In the genomic region with DNA sequence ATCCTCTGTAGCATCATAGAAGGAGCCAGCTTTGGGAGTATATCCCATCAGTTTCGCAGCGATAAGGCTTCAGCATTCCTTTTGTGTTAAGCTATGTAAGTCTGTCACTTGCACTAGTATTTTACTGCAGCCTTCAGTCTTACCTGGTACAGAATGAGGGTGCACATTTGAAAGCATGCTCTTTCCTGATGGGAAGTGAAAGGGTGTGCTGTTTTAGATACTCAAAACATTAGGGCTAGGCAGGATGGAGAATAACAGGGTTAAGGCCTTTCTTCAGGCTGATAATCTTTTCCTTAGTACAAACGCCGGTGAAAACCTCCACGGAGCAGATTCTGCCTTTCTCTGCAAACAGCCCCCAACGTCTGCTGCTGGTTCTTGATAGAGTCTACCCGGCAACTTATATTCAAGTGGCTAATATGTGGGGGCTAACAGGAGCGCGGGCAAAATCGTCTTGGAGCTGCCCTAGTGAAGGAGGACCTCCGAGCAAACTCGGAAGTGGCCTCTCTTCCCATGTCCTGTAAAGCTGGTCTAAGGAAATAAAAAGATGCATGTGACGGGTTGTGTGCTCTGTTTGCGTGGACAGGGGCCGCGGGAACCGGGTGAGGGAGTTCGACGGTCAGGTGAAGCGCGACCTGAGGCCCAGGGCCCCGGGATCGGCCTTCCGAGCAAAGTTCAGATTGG, we compare ENCODE assay signal across 8 mouse cellular contexts. TPM values are rescaled to one million over a fixed set of nuclear protein-coding genes. Genes with fewer than 3 reads are reported as not detected.
DNase-seq lines count a peak whose midpoint lies in the region; ATAC-seq and TF ChIP-seq lines count a peak whose summit lies in the region.

No protein-coding gene starts in this region.

- WGBS in kidney, adult 2 months: 7% methylated on average over 24 of the region's 24 CpGs
- 6% methylated on average over 24 of the region's 24 CpGs for WGBS in forebrain, postnatal 0 days
- WGBS in liver, embryonic 16.5 days (ENCODE audit: insufficient replicate concordance): 8% methylated on average over 24 of the region's 24 CpGs

- peak; percentile 50 for ATAC-seq in forebrain, postnatal 0 days
- ATAC-seq in liver, embryonic 16.5 days (ENCODE audit: low read depth): no peak

- H3K9me3 ChIP-seq in forebrain, postnatal 0 days (ENCODE audit: low read length): no peaks in the 10 kb centered on the region
- no peaks in the 10 kb centered on the region for H3K9me3 ChIP-seq in liver, embryonic 16.5 days (replicated peaks; ENCODE audit: control insufficient read depth, low read length)

- H3K9ac ChIP-seq in forebrain, postnatal 0 days: peak overlapping the region; percentile 76
- peak overlapping the region; percentile 81 for H3K9ac ChIP-seq in liver, embryonic 16.5 days (ENCODE audit: low read depth, low read length)

- peaks cover 9% of the 10 kb centered on the region; the same call in 1 of the 2 replicates for H3K4me1 ChIP-seq in kidney, adult 2 months (ENCODE audit: control insufficient read depth, insufficient read depth, low read length)
- H3K4me1 ChIP-seq in forebrain, postnatal 0 days (ENCODE audit: insufficient read depth): peaks cover 10% of the 10 kb centered on the region
- peaks cover 16% of the 10 kb centered on the region for H3K4me1 ChIP-seq in liver, embryonic 16.5 days (ENCODE audit: control insufficient read depth, low read depth, low read length)

- H3K27me3 ChIP-seq in kidney, adult 2 months (replicated peaks; ENCODE audit: control insufficient read depth, insufficient read depth, low read length): no peaks in the 10 kb centered on the region
- no peaks in the 10 kb centered on the region for H3K27me3 ChIP-seq in forebrain, postnatal 0 days (ENCODE audit: insufficient read depth, low read length)
- H3K27me3 ChIP-seq in liver, embryonic 16.5 days (ENCODE audit: control insufficient read depth, insufficient read depth, low read depth, low read length): no peaks in the 10 kb centered on the region; the same call in 1 of the 2 replicates

- peak overlapping the region; percentile 88 for H3K4me3 ChIP-seq in kidney, adult 2 months (ENCODE audit: insufficient read depth, low read depth, low read length)
- peak overlapping the region; percentile 91 for H3K4me3 ChIP-seq in forebrain, postnatal 0 days (ENCODE audit: low read depth, low read length)
- H3K4me3 ChIP-seq in liver, embryonic 16.5 days (ENCODE audit: low read depth, low read length): peak overlapping the region; percentile 98

- no peak for TF ChIP-seq POLR2A in kidney, adult 2 months (IDR thresholded peaks at IDR 0.05; ENCODE audit: low read depth, low read length)

- H3K36me3 ChIP-seq in kidney, adult 2 months (ENCODE audit: control insufficient read depth, insufficient read depth, low read length): no peaks in the 10 kb centered on the region; the same call in 1 of the 2 replicates
- H3K36me3 ChIP-seq in forebrain, postnatal 0 days (ENCODE audit: insufficient read depth): peaks cover 16% of the 10 kb centered on the region; the same call in 1 of the 2 replicates
- peaks cover 13% of the 10 kb centered on the region for H3K36me3 ChIP-seq in liver, embryonic 16.5 days (ENCODE audit: control insufficient read depth, insufficient read depth)

- no peak for TF ChIP-seq CTCF in kidney, adult 2 months (conservative IDR thresholded peaks at IDR 0.05; ENCODE audit: insufficient read depth, insufficient read length, low read depth, low read length)
- TF ChIP-seq CTCF in forebrain, postnatal 0 days (IDR thresholded peaks at IDR 0.05; ENCODE audit: low read depth): no peak

- peak overlapping the region; percentile 80 for H3K4me2 ChIP-seq in forebrain, postnatal 0 days (ENCODE audit: low read depth)
- H3K4me2 ChIP-seq in liver, embryonic 16.5 days (ENCODE audit: low read depth, low read length): peak overlapping the region; percentile 84

- no peak for DNase-seq in kidney, adult 2 months
- DNase-seq in kidney, adult 8-10 months: no peak
- DNase-seq in MN1 (ENCODE audit: low spot score): peak; percentile 25
- peak; percentile 54 for DNase-seq in forebrain, postnatal 0 days
- DNase-seq in adrenal gland, adult 18-20 months (ENCODE audit: low spot score in 2 of 2): no peak
- no peak for DNase-seq in kidney, postnatal 10 days
- DNase-seq in layer of hippocampus, adult 11-12 months (ENCODE audit: low spot score): no peak

- peak overlapping the region; percentile 88 for H3K27ac ChIP-seq in kidney, adult 2 months (ENCODE audit: insufficient read depth, low read depth, low read length)
- peak overlapping the region; percentile 91 for H3K27ac ChIP-seq in forebrain, postnatal 0 days (ENCODE audit: low read depth, low read length)
- H3K27ac ChIP-seq in liver, embryonic 16.5 days (ENCODE audit: low read length): peak overlapping the region; percentile 87

RNA-seq across cellular contexts. Expression of a gene that starts 0.5 kb away (rescaled TPM):
- 79.8 and 83.7 TPM in 2 replicates for polyA plus RNA-seq in kidney, adult 2 months (2012; rRNA removed)
- total RNA-seq in forebrain, postnatal 0 days (2014; rRNA removed): 117 and 156 TPM in 2 replicates
- polyA plus RNA-seq in forebrain, postnatal 0 days (2015; fragmentation: Nextera tagmentation; extraction: Ambion mirVana): 326 and 451 TPM in 2 replicates
- polyA plus RNA-seq in liver, embryonic 16.5 days (2015; fragmentation: Nextera tagmentation; extraction: Ambion mirVana): 80.2 and 83.3 TPM in 2 replicates
- total RNA-seq in adrenal gland, adult 18-20 months (2021): 100 to 1,000 TPM in 1 of 2 experiments, 10 to 100 TPM in 1; 94.2 to 110 TPM

RNA-seq across cellular contexts. Expression of a gene that starts 24.6 kb away (rescaled TPM):
- 2.1 and 4.8 TPM in 2 replicates for polyA plus RNA-seq in kidney, adult 2 months (2012; rRNA removed)
- 51.7 and 122 TPM in 2 replicates for total RNA-seq in forebrain, postnatal 0 days (2014; rRNA removed)
- 65.5 and 67.9 TPM in 2 replicates for polyA plus RNA-seq in forebrain, postnatal 0 days (2015; fragmentation: Nextera tagmentation; extraction: Ambion mirVana)
- 3.6 TPM in 2 replicates for polyA plus RNA-seq in liver, embryonic 16.5 days (2015; fragmentation: Nextera tagmentation; extraction: Ambion mirVana)
- 1 to 10 TPM; 4.4 to 7.7 TPM for total RNA-seq in adrenal gland, adult 18-20 months (2021)

RNA-seq across cellular contexts. Expression of a gene that starts 26.3 kb away (rescaled TPM):
- polyA plus RNA-seq in kidney, adult 2 months (2012; rRNA removed): 6.4 and 7.7 TPM in 2 replicates
- 8.9 and 9.9 TPM in 2 replicates for total RNA-seq in forebrain, postnatal 0 days (2014; rRNA removed)
- polyA plus RNA-seq in forebrain, postnatal 0 days (2015; fragmentation: Nextera tagmentation; extraction: Ambion mirVana): 10.2 and 11.4 TPM in 2 replicates
- 8.8 and 10.2 TPM in 2 replicates for polyA plus RNA-seq in liver, embryonic 16.5 days (2015; fragmentation: Nextera tagmentation; extraction: Ambion mirVana)
- 1 to 10 TPM; 8.5 to 8.9 TPM for total RNA-seq in adrenal gland, adult 18-20 months (2021)

RNA-seq across cellular contexts. Expression of a gene that starts 47.8 kb away (rescaled TPM):
- 0.38 and 0.56 TPM in 2 replicates for polyA plus RNA-seq in kidney, adult 2 months (2012; rRNA removed)
- total RNA-seq in forebrain, postnatal 0 days (2014; rRNA removed): 7.8 and 18.8 TPM in 2 replicates
- polyA plus RNA-seq in forebrain, postnatal 0 days (2015; fragmentation: Nextera tagmentation; extraction: Ambion mirVana): 5.8 and 8.9 TPM in 2 replicates
- polyA plus RNA-seq in liver, embryonic 16.5 days (2015; fragmentation: Nextera tagmentation; extraction: Ambion mirVana): 0.42 and 0.85 TPM in 2 replicates
- 1 to 10 TPM; 3.3 to 6.1 TPM for total RNA-seq in adrenal gland, adult 18-20 months (2021)

RNA-seq across cellular contexts. Expression of a gene that starts 48.0 kb away (rescaled TPM):
- polyA plus RNA-seq in kidney, adult 2 months (2012; rRNA removed): 0.81 and 0.91 TPM in 2 replicates
- total RNA-seq in forebrain, postnatal 0 days (2014; rRNA removed): 9.2 TPM in 2 replicates
- polyA plus RNA-seq in forebrain, postnatal 0 days (2015; fragmentation: Nextera tagmentation; extraction: Ambion mirVana): 15.3 and 21.3 TPM in 2 replicates
- 0.47 and 0.76 TPM in 2 replicates for polyA plus RNA-seq in liver, embryonic 16.5 days (2015; fragmentation: Nextera tagmentation; extraction: Ambion mirVana)
- 1 to 10 TPM in 1 of 2 experiments, under 1 TPM in 1; 0.86 to 1.1 TPM for total RNA-seq in adrenal gland, adult 18-20 months (2021)

Comparison
In these comparisons a context has a peak if more than half of its experiments do, and no peak if none do; other contexts are left out.
1. DNase-seq: peak in MN1 (single experiment) and forebrain, postnatal 0 days (single experiment); none in kidney, adult 2 months (single experiment), kidney, adult 8-10 months (0 of 2), adrenal gland, adult 18-20 months (0 of 2), kidney, postnatal 10 days (single experiment) and layer of hippocampus, adult 11-12 months (single experiment).
2. RNA of a gene that starts 24.6 kb away (polyA plus RNA-seq): 65.5 to 67.9 TPM in forebrain, postnatal 0 days; 2.1 to 4.8 TPM in kidney, adult 2 months and 3.6 TPM in liver, embryonic 16.5 days; every median in the first group is over 10 times any median in the second.
3. Peak in every context shown above with its lines, with median percentiles within 50 percentile points of each other: H3K27ac ChIP-seq and H3K4me3 ChIP-seq.